Mouse (Mus musculus) cerebellum, adult 9-11 months (tissue): ENCODE measurements at regions not wholly inside any gene's neighbourhood (a gene's known extent, or its start where the extent isn't known, plus 50 kb on each side); places are given as distances from the start of the nearest gene placed in this dataset.
A peak's percentile ranks its signal among the peaks of the same experiment; 100 is the strongest.

Source experiments
- DNase-seq: peaks from one replicate; pipeline ENCODE4 v3.0.0; 2022

- no peak for DNase-seq
These were observed 91.4 kb upstream of the Selenok start for GRCm38 (mm10) chr14:29876668-29877067.

DNA sequence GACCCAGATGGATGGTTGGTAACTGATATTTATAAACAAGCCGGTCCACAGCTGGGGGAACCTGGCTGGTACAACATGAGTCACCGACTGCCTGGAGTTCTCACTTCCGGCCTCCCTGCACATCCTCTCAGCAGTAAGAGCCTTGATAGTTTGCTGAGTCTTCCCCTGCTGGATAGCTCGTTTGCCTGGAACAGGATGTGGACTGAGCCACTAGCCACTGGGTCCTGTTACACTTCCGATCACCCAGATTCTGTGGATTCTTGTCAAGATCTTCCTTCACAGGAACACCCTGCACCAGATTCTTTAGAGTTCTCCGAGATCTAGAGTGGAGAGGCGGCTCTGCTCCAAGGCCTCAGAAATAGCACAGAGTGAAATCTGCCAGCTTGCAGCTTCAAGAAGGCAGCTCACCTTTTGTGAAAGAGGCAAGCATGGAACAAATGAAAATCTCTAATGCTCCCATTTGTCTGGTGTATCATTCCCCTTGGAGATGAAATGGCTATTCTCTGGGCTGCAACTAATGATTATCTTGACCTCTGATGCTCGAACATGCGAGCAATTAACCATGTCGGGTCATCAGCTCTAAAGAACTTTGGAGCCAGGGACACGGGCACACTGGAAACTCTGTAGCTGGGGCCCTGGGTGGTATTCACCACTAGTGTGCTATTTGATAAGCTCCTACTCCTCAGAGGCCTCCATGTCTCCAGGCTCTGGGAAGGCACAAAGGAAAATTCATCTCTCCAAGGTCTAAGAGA, 90.3 kb upstream of the Selenok start:
- no peak for DNase-seq

GRCm38 (mm10) chr14:29878423-29878800, 89.7 kb upstream of the Selenok start:
- no peak for DNase-seq

GRCm38 (mm10) chr14:29879283-29879682, 88.8 kb upstream of the Selenok start:
- DNase-seq: no peak

DNA sequence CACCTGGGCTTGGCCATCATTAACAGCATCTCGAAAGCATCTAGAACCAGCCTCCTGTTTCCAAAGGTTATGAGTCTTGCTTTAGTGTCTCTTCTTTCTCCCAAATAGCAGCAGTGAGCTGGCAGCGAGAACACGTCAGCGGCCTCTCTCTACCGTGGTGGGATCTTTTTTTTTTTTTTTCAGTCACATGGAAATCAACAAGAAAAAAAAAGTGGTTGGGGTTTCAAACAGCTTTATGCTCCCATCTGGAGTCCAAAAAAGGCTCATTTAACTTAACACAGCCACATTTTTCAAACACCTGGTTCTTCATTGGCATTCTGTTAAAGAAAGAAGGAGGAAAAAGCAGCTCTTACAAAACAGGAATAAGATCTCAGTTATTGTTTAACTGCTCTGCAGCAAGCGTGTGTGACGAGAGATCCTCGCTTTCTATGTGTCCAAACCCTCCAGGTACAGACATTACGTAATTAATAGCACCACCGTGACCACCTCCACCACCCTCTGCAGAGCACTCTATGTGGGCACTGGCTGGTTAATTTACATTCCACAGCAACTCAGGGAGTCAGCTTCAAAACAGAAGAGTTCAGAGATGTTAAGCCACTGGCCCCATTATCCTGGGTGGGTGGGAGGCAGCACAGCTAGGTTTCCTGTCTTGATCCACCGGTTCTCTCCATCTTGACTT, 85.3 kb upstream of the Selenok start:
- DNase-seq: no peak

DNA sequence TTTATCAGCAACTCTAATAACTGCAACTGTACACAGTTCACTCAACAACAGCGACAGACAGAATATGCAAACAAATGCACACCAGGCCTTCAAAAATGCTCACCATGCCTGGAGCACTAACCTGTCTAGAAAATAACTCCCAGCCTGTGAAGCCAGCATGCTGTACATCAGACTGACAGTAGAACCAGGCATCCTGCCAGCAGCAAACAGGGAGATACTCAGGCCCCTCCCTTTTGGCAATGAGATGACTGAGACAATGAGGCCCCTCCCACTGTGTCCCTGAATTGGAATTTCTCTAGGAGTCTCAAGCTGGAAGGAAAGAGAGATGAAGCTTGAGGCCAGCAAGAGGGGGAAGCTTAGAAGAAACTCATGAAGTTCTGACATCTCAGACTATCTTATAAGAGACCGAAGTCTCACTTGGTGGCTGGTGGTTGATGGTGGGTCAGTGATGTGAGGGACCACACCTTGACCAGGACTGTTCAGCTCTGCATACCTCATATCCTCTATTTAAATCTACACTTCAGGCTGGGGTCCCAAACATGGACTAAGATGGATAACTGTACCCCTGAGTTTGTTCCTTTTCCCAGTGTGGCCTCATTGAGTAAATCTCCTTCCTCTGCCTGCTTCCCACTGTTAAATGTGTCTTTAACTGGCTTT, 72.6 kb upstream of the Selenok start:
- DNase-seq: peak; percentile 7

- no peak for DNase-seq
These were observed 72.0 kb upstream of the Selenok start for GRCm38 (mm10) chr14:29895989-29896675.

DNA sequence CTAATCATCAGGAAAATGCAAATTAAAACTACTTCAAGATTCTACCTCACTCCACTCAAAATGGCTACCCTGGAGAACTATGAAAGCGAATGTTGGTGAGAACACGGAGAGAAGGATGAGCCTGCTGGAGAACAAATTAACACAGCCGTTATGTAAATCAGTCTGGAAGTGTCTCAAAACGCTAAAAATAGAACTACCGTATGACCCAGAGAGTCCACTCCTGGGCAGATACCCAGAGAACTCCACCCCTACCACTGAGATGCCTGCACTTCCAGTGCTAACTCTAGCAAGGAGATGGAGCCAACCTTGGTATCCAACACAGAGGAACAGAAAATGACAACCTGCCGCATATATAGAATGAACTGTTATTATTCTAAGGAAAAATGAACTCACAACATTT, 67.2 kb upstream of the Selenok start:
- no peak for DNase-seq

GRCm38 (mm10) chr14:29903574-29903973, 64.5 kb upstream of the Selenok start:
- no peak for DNase-seq

- DNase-seq: no peak
These were observed 63.3 kb upstream of the Selenok start for GRCm38 (mm10) chr14:29904856-29905255.

DNA sequence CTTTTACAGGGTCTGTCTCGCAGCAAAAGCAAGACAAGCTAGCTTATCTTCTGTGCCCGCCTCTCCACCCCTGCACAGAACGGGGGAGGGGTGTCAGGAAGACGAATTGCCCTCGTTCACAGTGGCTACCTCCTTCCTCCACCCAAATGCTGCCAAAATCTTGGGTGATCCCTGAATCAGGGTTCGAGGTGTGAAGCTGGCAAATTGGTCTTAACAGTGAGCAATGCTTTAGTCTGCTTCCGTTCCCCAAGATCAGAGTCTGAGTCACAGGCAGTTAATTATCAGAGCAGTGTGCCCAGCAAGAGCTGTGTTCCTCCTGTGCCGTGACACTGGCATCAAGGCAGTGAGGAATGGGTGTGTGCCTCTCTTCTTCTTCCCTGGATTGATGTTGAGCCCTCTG, 58.4 kb upstream of the Selenok start:
- DNase-seq: no peak
